Mouse (Mus musculus): ENCODE measurements around the gene Nop56. TPM values are rescaled to one million over a fixed set of nuclear protein-coding genes. Genes with fewer than 3 reads are reported as not detected.

Nop56 gene
- 64.5 TPM for polyA plus RNA-seq (2014; fragmentation: Illumina TruSeq; extraction: RNeasy Lipid Tissue Mini Kit (QIAGEN cat#74804); ENCODE audit: low read depth, low replicate concordance)

GRCm38 (mm10) chr2:130274149-130274861 is at the start of gene Nop56:
Gene Nop56, plus strand, starts transcription at chr2:130274430.

GRCm38 (mm10) chr2:130283854-130284654 is 9.8 kb downstream of the Nop56 start, which contains the start of gene Idh3b:
Gene Idh3b, minus strand, starts transcription at chr2:130284547.

GRCm38 (mm10) chr2:130294936-130295277 is 20.7 kb downstream of the Nop56 start, which contains the start of gene Ebf4:
Gene Ebf4, plus strand, starts transcription at chr2:130295169.

Other genes with a start within 250 kb of the Nop56 start
- not detected for gene Tgm6, start 162.0 kb upstream of the Nop56 start, polyA plus RNA-seq (2014; fragmentation: Illumina TruSeq; extraction: RNeasy Lipid Tissue Mini Kit (QIAGEN cat#74804); ENCODE audit: low read depth, low replicate concordance)
- gene Snrpb, start 95.0 kb upstream of the Nop56 start, polyA plus RNA-seq (2014; fragmentation: Illumina TruSeq; extraction: RNeasy Lipid Tissue Mini Kit (QIAGEN cat#74804); ENCODE audit: low read depth, low replicate concordance): 10.7 TPM
- not detected for gene Tmc2, start 79.2 kb upstream of the Nop56 start, polyA plus RNA-seq (2014; fragmentation: Illumina TruSeq; extraction: RNeasy Lipid Tissue Mini Kit (QIAGEN cat#74804); ENCODE audit: low read depth, low replicate concordance)
- 122 TPM for gene Idh3b, start 10.1 kb downstream of the Nop56 start, polyA plus RNA-seq (2014; fragmentation: Illumina TruSeq; extraction: RNeasy Lipid Tissue Mini Kit (QIAGEN cat#74804); ENCODE audit: low read depth, low replicate concordance)
- gene Ebf4, start 20.7 kb downstream of the Nop56 start, polyA plus RNA-seq (2014; fragmentation: Illumina TruSeq; extraction: RNeasy Lipid Tissue Mini Kit (QIAGEN cat#74804); ENCODE audit: low read depth, low replicate concordance): not detected
- 0.28 TPM for gene Cpxm1, start 123.1 kb downstream of the Nop56 start, polyA plus RNA-seq (2014; fragmentation: Illumina TruSeq; extraction: RNeasy Lipid Tissue Mini Kit (QIAGEN cat#74804); ENCODE audit: low read depth, low replicate concordance)
- not detected for gene Gm28372, start 130.8 kb downstream of the Nop56 start, polyA plus RNA-seq (2014; fragmentation: Illumina TruSeq; extraction: RNeasy Lipid Tissue Mini Kit (QIAGEN cat#74804); ENCODE audit: low read depth, low replicate concordance)
- not detected for gene 1700020A23Rik, start 130.8 kb downstream of the Nop56 start, polyA plus RNA-seq (2014; fragmentation: Illumina TruSeq; extraction: RNeasy Lipid Tissue Mini Kit (QIAGEN cat#74804); ENCODE audit: low read depth, low replicate concordance)
- not detected for gene Tmem239, start 132.0 kb downstream of the Nop56 start, polyA plus RNA-seq (2014; fragmentation: Illumina TruSeq; extraction: RNeasy Lipid Tissue Mini Kit (QIAGEN cat#74804); ENCODE audit: low read depth, low replicate concordance)
- gene Vps16, start 149.9 kb downstream of the Nop56 start, polyA plus RNA-seq (2014; fragmentation: Illumina TruSeq; extraction: RNeasy Lipid Tissue Mini Kit (QIAGEN cat#74804); ENCODE audit: low read depth, low replicate concordance): 19.0 TPM
- gene Pced1a, start 150.3 kb downstream of the Nop56 start, polyA plus RNA-seq (2014; fragmentation: Illumina TruSeq; extraction: RNeasy Lipid Tissue Mini Kit (QIAGEN cat#74804); ENCODE audit: low read depth, low replicate concordance): 6.6 TPM
- gene Ptpra, start 175.8 kb downstream of the Nop56 start, polyA plus RNA-seq (2014; fragmentation: Illumina TruSeq; extraction: RNeasy Lipid Tissue Mini Kit (QIAGEN cat#74804); ENCODE audit: low read depth, low replicate concordance): 98.7 TPM

Measured in sigmoid colon, adult 10 weeks (tissue).